Mouse (Mus musculus) thymus, adult 2 months (tissue): ENCODE results near the gene Nfatc3. TPM values are rescaled to one million over a fixed set of nuclear protein-coding genes. Genes with fewer than 3 reads are reported as not detected.
A peak's percentile ranks its signal among the peaks of the same experiment; 100 is the strongest.
"Not testable (repeated sequence)": the region's sequence is repeated elsewhere in the genome, so short reads cannot be mapped to it uniquely, and the experiment has no call there.

Source experiments
- DNase-seq: peaks from one replicate; pipeline ENCODE4 v3.0.0; 2021
- H3K27ac ChIP-seq: fragments of 200-500 bp; 2 replicates; pipeline ENCODE4 v1.5.1; 2012; ENCODE audit warnings: low read length, control low read depth; ENCODE audit not compliant: control insufficient read depth, insufficient read depth
- H3K27me3 ChIP-seq: fragments of 200-500 bp; 2 replicates; pipeline ENCODE4 v1.6.1; 2012; ENCODE audit warnings: mild to moderate bottlenecking, low read length, moderate library complexity, mixed read lengths; ENCODE audit not compliant: control insufficient read depth, insufficient read depth
- H3K36me3 ChIP-seq: fragments of 200-500 bp; 2 replicates; pipeline ENCODE4 v1.6.1; 2012; ENCODE audit warnings: mild to moderate bottlenecking, low read length, moderate library complexity; ENCODE audit not compliant: control insufficient read depth, insufficient read depth
- H3K4me1 ChIP-seq: fragments of 200-500 bp; replicated peaks from 2 replicates; pipeline ENCODE4 v1.6.1; 2012; ENCODE audit warnings: low read length; ENCODE audit not compliant: control insufficient read depth, insufficient read depth
- H3K4me3 ChIP-seq: fragments of 200-500 bp; 2 replicates; pipeline ENCODE4 v1.5.1; 2012; ENCODE audit warnings: mild to moderate bottlenecking, low read length, control low read depth, moderate library complexity; ENCODE audit not compliant: control insufficient read depth, insufficient read depth
- CTCF ChIP-seq: fragments of 200-500 bp; IDR thresholded peaks from 2 replicates; pipeline ENCODE4 v1.5.1; 2012; ENCODE audit warnings: mild to moderate bottlenecking, control low read depth, low read length, moderate library complexity, borderline replicate concordance; ENCODE audit not compliant: control insufficient read depth, poor library complexity, insufficient read depth; ENCODE audit errors: extremely low read depth
- POLR2A ChIP-seq: fragments of 200-500 bp; IDR thresholded peaks from 2 replicates; pipeline ENCODE4 v1.6.1; 2012; ENCODE audit warnings: mild to moderate bottlenecking, low read length, control low read depth, moderate library complexity; ENCODE audit not compliant: control insufficient read depth, poor library complexity, insufficient read depth; ENCODE audit errors: extremely low read depth
- WGBS: fragments of 180-500 bp; shearing (Covaris S2); methylation state at CpG from one replicate; pipeline ENCODE4 v1.1.7; 2018; 5-methylcytosine and 5-hydroxymethylcytosine counted together
- polyA plus RNA-seq: library from polyadenylated mRNA; depleted of rRNA; stranded (reverse); fragments of >200 nt; gene quantifications from 2 replicates; pipeline ENCODE4 v1.2.3, GENCODE M21; 2012; rRNA removed

Gene Nfatc3
- 161 and 186 TPM in 2 replicates for polyA plus RNA-seq

- Histone ChIP-seq H3K27me3 (no peaks in the 10 kb centered on the region), H3K4me3 (peak within 1 kb of the TSS; percentile 96), H3K36me3 (0 out of 2 replicates have a peak, but pooled peaks cover 3% of the 10 kb centered on the region), H3K27ac (peak within 1 kb of the TSS; percentile 99), H3K4me1 (peaks cover 43% of the 10 kb centered on the region)
- TF ChIP-seq POLR2A (peak; percentile 76), CTCF (0 out of 2 replicates have a peak, but pooled peaks have one; percentile 9)
- WGBS = under 1% methylated on average over 51 of the region's 52 CpGs
- peak; percentile 98 for DNase-seq
Observed at GRCm38 (mm10) chr8:106058731-106059612, at the start of gene Nfatc3. TSS of gene Nfatc3 (plus strand) at chr8:106058840.

- peak overlapping the region; percentile 81 for H3K4me3 ChIP-seq
- WGBS = 2% methylated on average over 74 of the region's 74 CpGs
- TF ChIP-seq POLR2A (peak; percentile 71), CTCF (peak; percentile 52; the same call in 1 of the 2 replicates)
- DNase-seq = peak; percentile 89
- peaks cover 14% of the 10 kb centered on the region for H3K4me1 ChIP-seq
- no peaks in the 10 kb centered on the region for H3K36me3 ChIP-seq
- no peak overlapping the region; the same call in 1 of the 2 replicates for H3K27ac ChIP-seq
- H3K27me3 ChIP-seq = no peaks in the 10 kb centered on the region
Observed at GRCm38 (mm10) chr8:106010748-106011642, 47.6 kb upstream of the Nfatc3 start.

GRCm38 (mm10) chr8:106011643-106011986, 47.0 kb upstream of the Nfatc3 start, which contains the start of gene Ddx28:
TSS of gene Ddx28 (minus strand) at chr8:106011882.
- H3K27ac ChIP-seq = no peak within 1 kb of the TSS; the same call in 1 of the 2 replicates

GRCm38 (mm10) chr8:106012203-106012602, 46.4 kb upstream of the Nfatc3 start:
- DNase-seq, H3K4me3 ChIP-seq, H3K27me3 ChIP-seq, H3K36me3 ChIP-seq, H3K27ac ChIP-seq: not testable (repeated sequence)
- 86% methylated on average over 8 of the region's 8 CpGs for WGBS
- peaks cover 14% of the 10 kb centered on the region for H3K4me1 ChIP-seq

More at GRCm38 (mm10) chr8:106011643-106011986, 47.0 kb upstream of the Nfatc3 start, which contains the start of gene Ddx28:
- 6% methylated on average over 6 of the region's 6 CpGs for WGBS
- peak within 1 kb of the TSS; percentile 81 for H3K4me3 ChIP-seq
- H3K36me3 ChIP-seq = no peaks in the 10 kb centered on the region
- peaks cover 14% of the 10 kb centered on the region for H3K4me1 ChIP-seq
- no peaks in the 10 kb centered on the region for H3K27me3 ChIP-seq
- no peak for DNase-seq
- 0 out of 2 replicates have a peak, but pooled peaks have one; percentile 7 for TF ChIP-seq CTCF
- no peak for TF ChIP-seq POLR2A

GRCm38 (mm10) chr8:106016284-106016683, 42.4 kb upstream of the Nfatc3 start:
- no peak overlapping the region for H3K4me3 ChIP-seq
- no peaks in the 10 kb centered on the region for H3K36me3 ChIP-seq
- no peak for TF ChIP-seq CTCF
- TF ChIP-seq POLR2A = no peak
- no peaks in the 10 kb centered on the region for H3K27me3 ChIP-seq
- 89% methylated on average over 6 of the region's 6 CpGs for WGBS
- DNase-seq = no peak
- peaks cover 13% of the 10 kb centered on the region for H3K4me1 ChIP-seq
- no peak overlapping the region for H3K27ac ChIP-seq

- peak; percentile 58 for DNase-seq
- H3K4me1 ChIP-seq = peaks cover 12% of the 10 kb centered on the region
- H3K4me3 ChIP-seq = no peak overlapping the region
- 14% methylated on average over 7 of the region's 7 CpGs for WGBS
- H3K27me3 ChIP-seq = no peaks in the 10 kb centered on the region
- no peak for TF ChIP-seq POLR2A
- no peak for TF ChIP-seq CTCF
- H3K36me3 ChIP-seq = no peaks in the 10 kb centered on the region
- peak overlapping the region; percentile 94 for H3K27ac ChIP-seq
Observed at GRCm38 (mm10) chr8:106017130-106017529, 41.5 kb upstream of the Nfatc3 start.
